Mouse (Mus musculus) spleen, adult 2 months (tissue): ENCODE data around the gene Shisa3.

Experiments used
- CTCF ChIP-seq: fragments of 200-500 bp; IDR thresholded peaks from 2 replicates; pipeline ENCODE4 v1.5.1; 2011; ENCODE audit warnings: mild to moderate bottlenecking, inconsistent platforms; ENCODE audit not compliant: insufficient read depth, insufficient read length, insufficient replicate concordance; ENCODE audit errors: extremely low read depth
- POLR2A ChIP-seq: fragments of 200-500 bp; IDR thresholded peaks from 2 replicates; pipeline ENCODE4 v1.6.1; 2011; ENCODE audit warnings: low read depth, low read length, inconsistent platforms

- TF ChIP-seq CTCF (no peak), POLR2A (no peak)
Measured at GRCm38 (mm10) chr5:67628180-67628940, 20.7 kb downstream of the Shisa3 start.
